Mouse (Mus musculus): ENCODE data around the gene Trmt13. TPM values are rescaled to one million over a fixed set of nuclear protein-coding genes. Genes with fewer than 3 reads are reported as not detected.
"Not testable (repeated sequence)": the region's sequence is repeated elsewhere in the genome, so short reads cannot be mapped to it uniquely, and the experiment has no call there.

The Trmt13 gene
- polyA plus RNA-seq, 1 experiment from 2014 or later: 29.0 TPM

- no peak for DNase-seq (ENCODE audit: low spot score)
- Histone ChIP-seq H3K4me1 (replicated peaks; ENCODE audit: control insufficient read depth, insufficient read depth, low read length) (peaks cover 9% of the 10 kb centered on the region; the same call in 1 of the 2 replicates), H3K27ac (ENCODE audit: low read depth) (peak overlapping the region; percentile 69), H3K4me2 (ENCODE audit: low read length) (peak overlapping the region; percentile 48), H3K9ac (ENCODE audit: low read length) (peak overlapping the region; percentile 67), H3K9me3 (ENCODE audit: control insufficient read depth, low read length) (no peaks in the 10 kb centered on the region), H3K4me3 (ENCODE audit: low read depth, low read length) (peak overlapping the region; percentile 77), H3K27me3 (replicated peaks; ENCODE audit: control insufficient read depth, insufficient read depth, low read length) (no peaks in the 10 kb centered on the region), H3K36me3 (ENCODE audit: control insufficient read depth, insufficient read depth, low read length) (peaks cover 27% of the 10 kb centered on the region)
- peak; percentile 76 for ATAC-seq (replicated peaks; ENCODE audit: low FRiP score, low TSS enrichment, low read depth)
- 2% methylated on average over 22 of the region's 22 CpGs for WGBS
Measured at GRCm38 (mm10) chr3:116594076-116594727, 20.2 kb downstream of the Trmt13 start.

DNA sequence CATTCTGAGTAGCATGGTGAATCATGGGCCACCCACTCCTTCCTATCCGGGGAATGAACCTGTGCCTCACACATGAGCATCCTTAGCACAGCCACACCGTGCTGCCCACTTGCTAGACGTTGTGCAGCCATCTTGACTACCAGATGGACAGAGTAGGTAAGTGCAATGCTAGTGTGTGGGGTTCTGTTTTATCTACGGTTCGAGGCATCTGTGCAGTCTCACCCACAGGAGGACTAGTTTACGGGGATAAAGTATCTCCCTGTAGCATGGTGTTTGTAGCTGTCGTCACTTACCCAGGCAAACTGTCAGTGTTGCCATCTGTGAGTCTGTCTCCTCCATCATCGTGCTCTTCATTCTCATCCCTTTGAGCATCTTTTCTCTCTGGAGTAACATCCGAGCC, 32.2 kb downstream of the Trmt13 start:
- peaks cover 71% of the 10 kb centered on the region for H3K36me3 ChIP-seq (ENCODE audit: control insufficient read depth, insufficient read depth, low read length)
- WGBS: 96% methylated on average over 9 of the region's 9 CpGs

DNA sequence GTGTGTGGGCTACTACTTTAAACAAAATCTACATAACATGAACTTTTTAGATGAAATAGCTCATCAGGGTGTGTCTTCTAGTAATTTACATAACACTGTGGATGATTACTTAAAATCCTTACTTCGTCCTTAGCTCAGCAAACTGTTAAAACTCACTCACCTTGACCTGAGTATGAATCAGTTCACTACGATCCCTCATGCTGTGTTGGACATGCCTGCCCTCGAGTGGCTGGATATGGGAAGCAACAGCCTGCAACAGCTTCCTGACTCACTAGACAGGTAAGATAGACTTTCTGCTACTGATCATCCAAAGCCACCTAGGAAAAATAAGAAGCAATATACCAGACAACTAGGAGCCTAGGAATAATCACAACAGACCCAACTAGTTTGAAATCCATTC, 37.1 kb downstream of the Trmt13 start:
- 48% methylated on average over 3 of the region's 3 CpGs for WGBS
- Histone ChIP-seq H3K9ac (ENCODE audit: low read length) (no peak overlapping the region), H3K27me3 (replicated peaks; ENCODE audit: control insufficient read depth, insufficient read depth, low read length) (no peaks in the 10 kb centered on the region), H3K4me1 (replicated peaks; ENCODE audit: control insufficient read depth, insufficient read depth, low read length) (no peaks in the 10 kb centered on the region), H3K4me2 (ENCODE audit: low read length) (no peak overlapping the region), H3K4me3 (ENCODE audit: low read depth, low read length) (no peak overlapping the region), H3K36me3 (ENCODE audit: control insufficient read depth, insufficient read depth, low read length) (peaks cover 24% of the 10 kb centered on the region), H3K9me3 (ENCODE audit: control insufficient read depth, low read length) (no peaks in the 10 kb centered on the region), H3K27ac (ENCODE audit: low read depth) (no peak overlapping the region)
- ATAC-seq (replicated peaks; ENCODE audit: low FRiP score, low TSS enrichment, low read depth) (no peak), DNase-seq (ENCODE audit: low spot score) (no peak)

More for the DNA sequence above, 32.2 kb downstream of the Trmt13 start:
- Histone ChIP-seq H3K9ac (ENCODE audit: low read length) (no peak overlapping the region), H3K27ac (ENCODE audit: low read depth) (no peak overlapping the region), H3K4me3 (ENCODE audit: low read depth, low read length) (no peak overlapping the region), H3K4me1 (replicated peaks; ENCODE audit: control insufficient read depth, insufficient read depth, low read length) (no peaks in the 10 kb centered on the region), H3K4me2 (ENCODE audit: low read length) (no peak overlapping the region), H3K27me3 (replicated peaks; ENCODE audit: control insufficient read depth, insufficient read depth, low read length) (no peaks in the 10 kb centered on the region), H3K9me3 (ENCODE audit: control insufficient read depth, low read length) (no peaks in the 10 kb centered on the region)
- ATAC-seq (replicated peaks; ENCODE audit: low FRiP score, low TSS enrichment, low read depth) (no peak), DNase-seq (ENCODE audit: low spot score) (no peak)

DNA sequence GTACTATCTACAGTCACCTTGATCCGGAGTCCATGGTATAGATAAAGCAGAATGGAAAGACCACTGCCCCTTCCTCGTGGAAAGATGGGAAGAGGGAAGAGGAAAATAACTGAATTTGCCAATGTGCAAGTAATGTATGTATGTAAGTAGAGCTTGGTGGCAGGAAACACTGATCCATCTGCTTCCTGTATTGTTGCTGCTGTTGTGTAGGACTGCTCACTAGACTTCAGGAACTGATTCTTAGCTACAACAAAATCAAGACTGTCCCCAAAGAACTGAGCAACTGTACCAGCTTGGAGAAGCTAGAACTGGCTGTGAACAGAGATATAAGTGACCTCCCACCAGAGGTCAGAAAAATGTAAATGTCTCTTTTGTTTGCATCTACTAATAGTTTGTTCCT, 43.8 kb downstream of the Trmt13 start:
- Histone ChIP-seq H3K27ac (ENCODE audit: low read depth) (no peak overlapping the region), H3K9me3 (ENCODE audit: control insufficient read depth, low read length) (peaks cover 4% of the 10 kb centered on the region; the same call in 1 of the 2 replicates), H3K36me3 (ENCODE audit: control insufficient read depth, insufficient read depth, low read length) (no peaks in the 10 kb centered on the region), H3K4me3 (ENCODE audit: low read depth, low read length) (no peak overlapping the region), H3K27me3 (replicated peaks; ENCODE audit: control insufficient read depth, insufficient read depth, low read length) (no peaks in the 10 kb centered on the region), H3K4me1 (replicated peaks; ENCODE audit: control insufficient read depth, insufficient read depth, low read length) (no peaks in the 10 kb centered on the region), H3K4me2 (ENCODE audit: low read length) (no peak overlapping the region), H3K9ac (ENCODE audit: low read length) (no peak overlapping the region)
- no peak for ATAC-seq (replicated peaks; ENCODE audit: low FRiP score, low TSS enrichment, low read depth)
- DNase-seq (ENCODE audit: low spot score): no peak
- WGBS: 54% methylated on average over 2 of the region's 2 CpGs

GRCm38 (mm10) chr3:116563095-116563492, 51.3 kb downstream of the Trmt13 start:
- no peaks in the 10 kb centered on the region for H3K27me3 ChIP-seq (replicated peaks; ENCODE audit: control insufficient read depth, insufficient read depth, low read length)
- H3K4me2 ChIP-seq (ENCODE audit: low read length): 0 out of 2 replicates have a peak overlapping the region, but pooled peaks have one; percentile 20
- DNase-seq (ENCODE audit: low spot score): no peak
- no peak overlapping the region for H3K4me3 ChIP-seq (ENCODE audit: low read depth, low read length)
- H3K9me3 ChIP-seq (ENCODE audit: control insufficient read depth, low read length): peaks cover 4% of the 10 kb centered on the region; the same call in 1 of the 2 replicates
- H3K4me1 ChIP-seq (replicated peaks; ENCODE audit: control insufficient read depth, insufficient read depth, low read length): no peaks in the 10 kb centered on the region
- 72% methylated on average over 7 of the region's 7 CpGs for WGBS
- H3K27ac ChIP-seq (ENCODE audit: low read depth): no peak overlapping the region
- no peak overlapping the region for H3K9ac ChIP-seq (ENCODE audit: low read length)
- ATAC-seq (replicated peaks; ENCODE audit: low FRiP score, low TSS enrichment, low read depth): no peak
- no peaks in the 10 kb centered on the region for H3K36me3 ChIP-seq (ENCODE audit: control insufficient read depth, insufficient read depth, low read length)

- Histone ChIP-seq H3K4me2 (ENCODE audit: low read length) (0 out of 2 replicates have a peak within 1 kb of the TSS, but pooled peaks have one; percentile 20), H3K27ac (ENCODE audit: low read depth) (no peak within 1 kb of the TSS), H3K36me3 (ENCODE audit: control insufficient read depth, insufficient read depth, low read length) (no peaks in the 10 kb centered on the region), H3K9ac (ENCODE audit: low read length) (no peak within 1 kb of the TSS), H3K4me3 (ENCODE audit: low read depth, low read length) (no peak within 1 kb of the TSS), H3K27me3 (replicated peaks; ENCODE audit: control insufficient read depth, insufficient read depth, low read length) (no peaks in the 10 kb centered on the region), H3K4me1 (replicated peaks; ENCODE audit: control insufficient read depth, insufficient read depth, low read length) (no peaks in the 10 kb centered on the region), H3K9me3 (ENCODE audit: control insufficient read depth, low read length) (peaks cover 4% of the 10 kb centered on the region; the same call in 1 of the 2 replicates)
- WGBS: 60% methylated on average over 7 of the region's 7 CpGs
- DNase-seq (ENCODE audit: low spot score) (peak; percentile 52), ATAC-seq (replicated peaks; ENCODE audit: low FRiP score, low TSS enrichment, low read depth) (peak; percentile 66; the same call in 1 of the 2 replicates)
Measured at GRCm38 (mm10) chr3:116562408-116563094, 51.8 kb downstream of the Trmt13 start, which contains the start of gene Lrrc39. Lrrc39 (plus strand) TSS chr3:116562973.

DNA sequence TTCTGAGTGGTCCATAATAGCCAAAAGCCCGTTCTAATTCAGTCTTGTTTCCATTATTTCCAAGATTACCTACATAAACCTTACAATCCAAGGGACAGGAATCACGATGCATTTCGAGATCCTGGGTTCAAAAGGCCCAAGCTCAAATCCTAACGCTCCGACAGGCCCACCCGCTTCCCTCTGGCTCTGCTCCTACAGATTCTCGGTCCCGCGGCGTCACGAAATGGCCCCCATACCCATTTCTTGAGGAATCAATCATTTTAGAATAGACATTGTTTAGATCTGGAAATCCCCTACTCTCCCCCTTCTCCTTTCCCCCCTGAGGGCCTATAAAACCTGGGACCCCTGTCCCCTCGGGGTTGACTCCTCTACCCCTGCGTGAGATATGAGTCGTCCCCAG, 53.1 kb downstream of the Trmt13 start:
- H3K9me3 ChIP-seq (ENCODE audit: control insufficient read depth, low read length); H3K27me3 ChIP-seq (replicated peaks; ENCODE audit: control insufficient read depth, insufficient read depth, low read length); H3K36me3 ChIP-seq (ENCODE audit: control insufficient read depth, insufficient read depth, low read length); H3K27ac ChIP-seq (ENCODE audit: low read depth); H3K4me1 ChIP-seq (replicated peaks; ENCODE audit: control insufficient read depth, insufficient read depth, low read length); ATAC-seq (replicated peaks; ENCODE audit: low FRiP score, low TSS enrichment, low read depth); DNase-seq (ENCODE audit: low spot score); H3K4me2 ChIP-seq (ENCODE audit: low read length); H3K9ac ChIP-seq (ENCODE audit: low read length); H3K4me3 ChIP-seq (ENCODE audit: low read depth, low read length): not testable (repeated sequence)
- WGBS: 95% methylated on average over 13 of the region's 14 CpGs

DNA sequence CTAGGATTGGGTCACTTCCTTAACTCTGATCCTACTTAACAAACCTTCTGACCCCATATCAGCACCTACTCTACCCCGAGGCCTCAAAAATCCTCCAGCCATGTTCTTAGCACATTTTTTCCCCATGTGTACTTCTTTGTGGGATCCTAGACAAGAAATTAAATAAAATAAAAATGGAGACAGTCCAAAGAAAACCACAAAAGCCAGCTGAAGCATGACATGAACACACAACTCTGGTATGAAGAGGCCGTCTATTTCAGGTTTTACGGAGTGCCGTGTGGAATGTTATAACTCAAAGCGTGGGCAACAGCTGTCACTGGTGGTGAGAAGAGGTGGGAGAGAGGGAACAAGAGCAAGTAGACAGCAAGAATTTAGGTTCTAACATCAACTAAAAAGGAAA, 63.0 kb downstream of the Trmt13 start:
- no peak for DNase-seq (ENCODE audit: low spot score)
- H3K9me3 ChIP-seq (ENCODE audit: control insufficient read depth, low read length): no peaks in the 10 kb centered on the region
- 90% methylated on average over 5 of the region's 5 CpGs for WGBS

More for the DNA sequence above, 63.0 kb downstream of the Trmt13 start:
- H3K27me3 ChIP-seq (replicated peaks; ENCODE audit: control insufficient read depth, insufficient read depth, low read length): no peaks in the 10 kb centered on the region
- no peak overlapping the region for H3K9ac ChIP-seq (ENCODE audit: low read length)
- no peaks in the 10 kb centered on the region for H3K4me1 ChIP-seq (replicated peaks; ENCODE audit: control insufficient read depth, insufficient read depth, low read length)
- peaks cover 12% of the 10 kb centered on the region for H3K36me3 ChIP-seq (ENCODE audit: control insufficient read depth, insufficient read depth, low read length)
- H3K4me3 ChIP-seq (ENCODE audit: low read depth, low read length): no peak overlapping the region
- no peak for ATAC-seq (replicated peaks; ENCODE audit: low FRiP score, low TSS enrichment, low read depth)
- H3K4me2 ChIP-seq (ENCODE audit: low read length): no peak overlapping the region
- H3K27ac ChIP-seq (ENCODE audit: low read depth): no peak overlapping the region
